Mouse (Mus musculus): Measurements from ENCODE around the gene Iqcn. TPM values are rescaled to one million over a fixed set of nuclear protein-coding genes. Genes with fewer than 3 reads are reported as not detected.

Iqcn gene
- polyA plus RNA-seq, 1 experiment from 2014 or later, result 0.04 TPM

- peaks cover 79% of the 10 kb centered on the region for H3K27me3 ChIP-seq (ENCODE audit: insufficient read depth, low read length)
- ATAC-seq (ENCODE audit: insufficient read depth) (peak; percentile 27; the same call in 1 of the 2 replicates), DNase-seq (peak; percentile 61)
- H3K9ac ChIP-seq, result no peak overlapping the region; the same call in 1 of the 2 replicates
- H3K36me3 ChIP-seq (ENCODE audit: insufficient read depth), result no peaks in the 10 kb centered on the region
- no peak for TF ChIP-seq CTCF (IDR thresholded peaks at IDR 0.05; ENCODE audit: low read depth)
- peak overlapping the region; percentile 58 for H3K4me2 ChIP-seq
- H3K9me3 ChIP-seq (ENCODE audit: low read depth, low read length), result no peaks in the 10 kb centered on the region
- H3K4me3 ChIP-seq (ENCODE audit: low read depth, low read length), result peak overlapping the region; percentile 28
- no peak overlapping the region for H3K27ac ChIP-seq (ENCODE audit: low read depth)
- H3K4me1 ChIP-seq (ENCODE audit: insufficient read depth), result no peaks in the 10 kb centered on the region
- WGBS, result 5% methylated on average over 48 of the region's 48 CpGs
Observed at GRCm38 (mm10) chr8:70743656-70744590, 40.7 kb downstream of the Iqcn start.

DNA sequence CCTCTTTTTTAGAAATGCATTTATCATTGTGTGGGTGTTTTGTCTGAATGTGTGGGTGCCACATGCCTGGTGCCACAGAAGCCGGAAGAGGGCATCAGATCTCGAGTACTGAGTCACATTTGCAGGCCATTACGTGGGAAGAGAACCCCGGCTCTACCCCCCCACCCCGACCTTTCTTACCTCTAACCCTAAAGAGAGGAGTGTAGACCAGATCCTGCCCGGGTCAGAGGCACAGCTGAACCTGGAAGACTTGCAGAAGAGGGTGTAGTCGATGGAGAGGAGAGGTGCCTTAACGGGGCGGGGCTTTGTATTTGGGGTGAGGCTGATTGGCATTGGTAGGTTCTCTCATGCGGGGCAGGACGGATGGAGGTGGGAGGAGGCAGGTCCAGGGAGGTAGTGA lies 41.5 kb downstream of the Iqcn start:
- H3K4me2 ChIP-seq, result no peak overlapping the region
- H3K4me3 ChIP-seq (ENCODE audit: low read depth, low read length), result no peak overlapping the region
- 48% methylated on average over 11 of the region's 11 CpGs for WGBS
- H3K36me3 ChIP-seq (ENCODE audit: insufficient read depth), result no peaks in the 10 kb centered on the region
- peaks cover 83% of the 10 kb centered on the region for H3K27me3 ChIP-seq (ENCODE audit: insufficient read depth, low read length)
- no peak overlapping the region for H3K27ac ChIP-seq (ENCODE audit: low read depth)
- H3K9ac ChIP-seq, result no peak overlapping the region
- TF ChIP-seq CTCF (IDR thresholded peaks at IDR 0.05; ENCODE audit: low read depth), result no peak
- no peaks in the 10 kb centered on the region for H3K4me1 ChIP-seq (ENCODE audit: insufficient read depth)
- ATAC-seq (ENCODE audit: insufficient read depth) (no peak), DNase-seq (no peak)
- H3K9me3 ChIP-seq (ENCODE audit: low read depth, low read length), result no peaks in the 10 kb centered on the region

GRCm38 (mm10) chr8:70745691-70746220 lies 42.5 kb downstream of the Iqcn start:
- H3K4me3 ChIP-seq (ENCODE audit: low read depth, low read length), result no peak overlapping the region
- no peaks in the 10 kb centered on the region for H3K9me3 ChIP-seq (ENCODE audit: low read depth, low read length)
- peaks cover 83% of the 10 kb centered on the region for H3K27me3 ChIP-seq (ENCODE audit: insufficient read depth, low read length)
- no peak for TF ChIP-seq CTCF (IDR thresholded peaks at IDR 0.05; ENCODE audit: low read depth)
- 55% methylated on average over 19 of the region's 19 CpGs for WGBS
- no peak overlapping the region for H3K4me2 ChIP-seq
- DNase-seq, result no peak
- no peak overlapping the region for H3K27ac ChIP-seq (ENCODE audit: low read depth)
- no peak for ATAC-seq (ENCODE audit: insufficient read depth)
- H3K4me1 ChIP-seq (ENCODE audit: insufficient read depth), result no peaks in the 10 kb centered on the region
- no peaks in the 10 kb centered on the region for H3K36me3 ChIP-seq (ENCODE audit: insufficient read depth)
- no peak overlapping the region for H3K9ac ChIP-seq

DNA sequence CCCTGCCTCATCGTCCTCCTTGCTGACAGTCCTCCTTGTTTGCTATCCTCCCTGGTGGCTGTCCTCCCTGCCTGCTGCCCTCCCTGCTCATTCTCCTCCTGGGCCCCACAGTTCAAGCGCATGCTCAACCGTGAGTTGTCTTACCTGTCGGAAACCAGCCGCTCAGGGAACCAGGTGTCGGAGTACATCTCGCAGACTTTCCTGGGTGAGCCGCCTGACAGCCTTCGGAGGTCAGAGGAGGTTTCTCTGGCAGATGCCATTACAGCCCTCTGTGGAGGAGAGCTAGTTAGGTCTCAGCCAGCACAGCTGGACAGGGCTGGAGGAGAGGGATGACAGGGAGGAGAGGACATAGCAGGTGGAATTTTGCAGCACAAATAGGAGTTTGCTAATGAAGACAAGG lies 43.4 kb downstream of the Iqcn start:
- DNase-seq, result no peak
- ATAC-seq (ENCODE audit: insufficient read depth), result no peak
- no peak overlapping the region for H3K4me3 ChIP-seq (ENCODE audit: low read depth, low read length)
- H3K9me3 ChIP-seq (ENCODE audit: low read depth, low read length), result no peaks in the 10 kb centered on the region
- no peak overlapping the region for H3K4me2 ChIP-seq
- no peak overlapping the region for H3K9ac ChIP-seq
- H3K27ac ChIP-seq (ENCODE audit: low read depth), result no peak overlapping the region
- 48% methylated on average over 9 of the region's 9 CpGs for WGBS
- H3K4me1 ChIP-seq (ENCODE audit: insufficient read depth), result no peaks in the 10 kb centered on the region
- no peak for TF ChIP-seq CTCF (IDR thresholded peaks at IDR 0.05; ENCODE audit: low read depth)
- no peaks in the 10 kb centered on the region for H3K36me3 ChIP-seq (ENCODE audit: insufficient read depth)
- peaks cover 75% of the 10 kb centered on the region for H3K27me3 ChIP-seq (ENCODE audit: insufficient read depth, low read length)

GRCm38 (mm10) chr8:70747211-70747890 lies 44.1 kb downstream of the Iqcn start:
- Histone ChIP-seq H3K4me1 (ENCODE audit: insufficient read depth) (0 out of 2 replicates have a peak, but pooled peaks cover under 1% of the 10 kb centered on the region), H3K4me2 (no peak overlapping the region), H3K27ac (ENCODE audit: low read depth) (no peak overlapping the region), H3K9ac (no peak overlapping the region), H3K9me3 (ENCODE audit: low read depth, low read length) (no peaks in the 10 kb centered on the region), H3K27me3 (ENCODE audit: insufficient read depth, low read length) (peaks cover 68% of the 10 kb centered on the region), H3K36me3 (ENCODE audit: insufficient read depth) (no peaks in the 10 kb centered on the region), H3K4me3 (ENCODE audit: low read depth, low read length) (no peak overlapping the region)
- TF ChIP-seq CTCF (IDR thresholded peaks at IDR 0.05; ENCODE audit: low read depth), result no peak
- DNase-seq, result no peak
- WGBS, result 76% methylated on average over 18 of the region's 18 CpGs
- ATAC-seq (ENCODE audit: insufficient read depth), result no peak

- H3K36me3 ChIP-seq (ENCODE audit: insufficient read depth), result no peaks in the 10 kb centered on the region
- no peak overlapping the region for H3K4me2 ChIP-seq
- H3K9ac ChIP-seq, result no peak overlapping the region
- ATAC-seq (ENCODE audit: insufficient read depth), result no peak
- no peak overlapping the region for H3K27ac ChIP-seq (ENCODE audit: low read depth)
- WGBS, result 81% methylated on average over 23 of the region's 23 CpGs
- no peak overlapping the region for H3K4me3 ChIP-seq (ENCODE audit: low read depth, low read length)
- no peak for TF ChIP-seq CTCF (IDR thresholded peaks at IDR 0.05; ENCODE audit: low read depth)
- DNase-seq, result no peak
- peaks cover 57% of the 10 kb centered on the region for H3K27me3 ChIP-seq (ENCODE audit: insufficient read depth, low read length)
- no peaks in the 10 kb centered on the region for H3K9me3 ChIP-seq (ENCODE audit: low read depth, low read length)
- peaks cover 9% of the 10 kb centered on the region; the same call in 1 of the 2 replicates for H3K4me1 ChIP-seq (ENCODE audit: insufficient read depth)
Observed at GRCm38 (mm10) chr8:70748246-70749096, 45.2 kb downstream of the Iqcn start.
